Mouse (Mus musculus) G1E (cell line): Measurements from ENCODE around the gene Areg. TPM values are rescaled to one million over a fixed set of nuclear protein-coding genes. Genes with fewer than 3 reads are reported as not detected.

Experiments
- ATAC-seq: 2 replicates; pipeline ENCODE4 v1.8.0; 2016; ENCODE audit warnings: mild to moderate bottlenecking; ENCODE audit not compliant: insufficient number of reproducible peaks, poor library complexity, low FRiP score, severe bottlenecking; ENCODE audit errors: extremely low read depth
- DNase-seq: peaks from one replicate; pipeline ENCODE4 v3.0.0; 2012; ENCODE audit warnings: low spot score
- H3K27me3 ChIP-seq: 2 replicates; pipeline ENCODE4 v1.6.1; 2012; ENCODE audit warnings: mild to moderate bottlenecking, low read length, inconsistent platforms; ENCODE audit not compliant: insufficient read depth
- H3K36me3 ChIP-seq: replicated peaks from 2 replicates; pipeline ENCODE3; 2012; ENCODE audit warnings: mild to moderate bottlenecking, inconsistent platforms
- H3K4me1 ChIP-seq: 2 replicates; pipeline ENCODE4 v1.6.1; 2012; ENCODE audit warnings: low read depth, low read length, inconsistent platforms, mixed read lengths; ENCODE audit not compliant: insufficient read depth
- H3K4me3 ChIP-seq: 2 replicates; pipeline ENCODE4 v1.5.1; 2012; ENCODE audit warnings: low read depth, mild to moderate bottlenecking, inconsistent platforms, low read length, moderate library complexity, mixed read lengths
- H3K9me3 ChIP-seq: replicated peaks from 2 replicates; pipeline ENCODE4 v1.6.1; 2012; ENCODE audit warnings: inconsistent platforms
- CTCF ChIP-seq: IDR thresholded peaks from 2 replicates; pipeline ENCODE4 v1.5.1; 2012; ENCODE audit warnings: low read depth, low read length, inconsistent platforms, mixed read lengths
- GATA1 ChIP-seq: IDR thresholded peaks from 2 replicates; pipeline ENCODE4 v1.6.1; 2012; ENCODE audit warnings: borderline replicate concordance, low read length, inconsistent platforms, mixed read lengths
- GATA2 ChIP-seq: IDR thresholded peaks from 2 replicates; pipeline ENCODE4 v1.6.1; 2012; ENCODE audit warnings: low read depth, low read length, inconsistent platforms, borderline replicate concordance
- POLR2AphosphoS5 ChIP-seq: IDR thresholded peaks from 2 replicates; pipeline ENCODE4 v1.6.1; 2012; ENCODE audit warnings: low read depth, low read length, inconsistent platforms; ENCODE audit not compliant: insufficient replicate concordance
- TAL1 ChIP-seq: conservative IDR thresholded peaks from 2 replicates; pipeline ENCODE4 v1.6.1; 2012; ENCODE audit warnings: low read depth, low read length, inconsistent platforms, mixed read lengths
- polyA plus RNA-seq: library from polyadenylated mRNA; stranded (reverse); fragments of >175 nt; gene quantifications from 2 replicates; pipeline ENCODE4 v1.2.3, GENCODE M21; 2012
- total RNA-seq, 2 experiments: library from RNA; stranded (forward) in 1 of 2; stranded (reverse) in 1 of 2; fragments of 200-1000 nt in 1 of 2; fragments of >200 nt in 1 of 2; fragmentation: Nextera tagmentation in 1 of 2; gene quantifications; 2 replicates each; pipeline ENCODE4 v1.2.3; 2014 to 2017

Gene Areg
- total and polyA plus RNA-seq, 3 experiments = not detected

GRCm38 (mm10) chr5:91110023-91110670 is 29.3 kb upstream of the Areg start:
- Histone ChIP-seq H3K36me3 (no peaks in the 10 kb centered on the region), H3K4me1 (0 out of 2 replicates have a peak, but pooled peaks cover 2% of the 10 kb centered on the region), H3K4me3 (no peak overlapping the region), H3K9me3 (no peaks in the 10 kb centered on the region; the same call in 1 of the 2 replicates), H3K27me3 (no peaks in the 10 kb centered on the region)
- TF ChIP-seq POLR2AphosphoS5 (no peak), GATA2 (no peak), TAL1 (no peak), GATA1 (no peak), CTCF (no peak)
- ATAC-seq (peak; percentile 89), DNase-seq (no peak)

DNA sequence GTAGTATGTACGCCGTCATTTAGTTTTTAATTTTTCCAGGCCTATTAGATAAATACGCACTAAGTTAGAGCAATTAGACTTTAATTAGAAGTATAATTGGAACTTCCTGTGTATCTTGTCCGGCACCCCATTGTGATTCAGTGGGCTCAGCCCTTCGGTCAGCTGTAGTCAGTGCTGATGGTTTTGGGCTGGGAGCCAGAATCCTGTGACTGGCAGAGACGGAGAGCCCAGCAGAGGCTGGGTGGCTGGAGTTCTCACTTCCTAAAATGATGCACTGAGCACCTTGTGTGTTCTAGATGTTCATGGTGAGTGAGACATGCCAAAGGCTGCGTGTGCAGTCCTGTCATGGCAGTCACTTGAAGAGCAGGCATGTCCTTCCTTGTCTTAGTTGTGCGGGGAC is 28.4 kb upstream of the Areg start:
- ATAC-seq (no peak), DNase-seq (no peak)
- Histone ChIP-seq H3K4me3 (no peak overlapping the region), H3K9me3 (no peaks in the 10 kb centered on the region; the same call in 1 of the 2 replicates), H3K4me1 (0 out of 2 replicates have a peak, but pooled peaks cover 2% of the 10 kb centered on the region), H3K27me3 (no peaks in the 10 kb centered on the region), H3K36me3 (no peaks in the 10 kb centered on the region)
- TF ChIP-seq POLR2AphosphoS5 (no peak), GATA2 (no peak), GATA1 (no peak), CTCF (no peak), TAL1 (no peak)

DNA sequence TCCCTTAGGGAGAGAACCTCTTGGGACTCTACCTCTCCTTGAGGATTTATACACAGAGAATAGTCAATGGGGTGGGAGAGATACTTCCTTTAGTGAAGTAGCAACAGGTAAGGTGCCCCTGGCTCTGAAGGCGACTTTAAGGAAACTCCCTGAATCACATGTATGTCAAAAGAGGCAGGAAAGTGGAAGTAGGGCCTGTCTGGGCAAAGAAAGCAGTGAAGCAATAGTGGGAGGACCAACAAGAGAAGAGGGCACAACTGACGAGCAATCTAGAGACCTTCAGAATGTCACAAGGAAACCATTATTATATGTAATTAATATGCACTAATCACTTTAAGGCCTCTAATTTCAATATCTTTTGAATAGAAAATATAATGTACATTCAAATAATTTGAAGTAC is 25.4 kb upstream of the Areg start:
- Histone ChIP-seq H3K4me3 (no peak overlapping the region), H3K27me3 (no peaks in the 10 kb centered on the region), H3K36me3 (no peaks in the 10 kb centered on the region), H3K4me1 (0 out of 2 replicates have a peak, but pooled peaks cover 2% of the 10 kb centered on the region), H3K9me3 (no peaks in the 10 kb centered on the region; the same call in 1 of the 2 replicates)
- DNase-seq (no peak), ATAC-seq (no peak)
- TF ChIP-seq GATA2 (no peak), TAL1 (no peak), POLR2AphosphoS5 (no peak), CTCF (no peak), GATA1 (no peak)

- Histone ChIP-seq H3K9me3 (no peaks in the 10 kb centered on the region; the same call in 1 of the 2 replicates), H3K27me3 (no peaks in the 10 kb centered on the region), H3K36me3 (no peaks in the 10 kb centered on the region), H3K4me1 (0 out of 2 replicates have a peak, but pooled peaks cover 2% of the 10 kb centered on the region), H3K4me3 (no peak overlapping the region)
- no peak for ATAC-seq
- TF ChIP-seq GATA1 (no peak), POLR2AphosphoS5 (no peak), CTCF (no peak), GATA2 (no peak), TAL1 (no peak)
- DNase-seq = no peak
Measured at GRCm38 (mm10) chr5:91114574-91114973, 24.8 kb upstream of the Areg start.

GRCm38 (mm10) chr5:91118618-91119017 is 20.8 kb upstream of the Areg start:
- H3K4me3 ChIP-seq = no peak overlapping the region
- no peaks in the 10 kb centered on the region for H3K9me3 ChIP-seq
- H3K4me1 ChIP-seq = no peaks in the 10 kb centered on the region
- ATAC-seq (no peak), DNase-seq (no peak)
- no peaks in the 10 kb centered on the region for H3K36me3 ChIP-seq
- H3K27me3 ChIP-seq = no peaks in the 10 kb centered on the region
- no peak for TF ChIP-seq TAL1
- TF ChIP-seq POLR2AphosphoS5 = no peak
- TF ChIP-seq CTCF = no peak
- no peak for TF ChIP-seq GATA1
- no peak for TF ChIP-seq GATA2

- Histone ChIP-seq H3K9me3 (no peaks in the 10 kb centered on the region), H3K4me3 (no peak overlapping the region), H3K4me1 (no peaks in the 10 kb centered on the region), H3K27me3 (0 out of 2 replicates have a peak, but pooled peaks cover 3% of the 10 kb centered on the region), H3K36me3 (no peaks in the 10 kb centered on the region)
- ATAC-seq (no peak), DNase-seq (no peak)
- no peak for TF ChIP-seq GATA2
Measured at GRCm38 (mm10) chr5:91123404-91123803, 16.0 kb upstream of the Areg start.

DNA sequence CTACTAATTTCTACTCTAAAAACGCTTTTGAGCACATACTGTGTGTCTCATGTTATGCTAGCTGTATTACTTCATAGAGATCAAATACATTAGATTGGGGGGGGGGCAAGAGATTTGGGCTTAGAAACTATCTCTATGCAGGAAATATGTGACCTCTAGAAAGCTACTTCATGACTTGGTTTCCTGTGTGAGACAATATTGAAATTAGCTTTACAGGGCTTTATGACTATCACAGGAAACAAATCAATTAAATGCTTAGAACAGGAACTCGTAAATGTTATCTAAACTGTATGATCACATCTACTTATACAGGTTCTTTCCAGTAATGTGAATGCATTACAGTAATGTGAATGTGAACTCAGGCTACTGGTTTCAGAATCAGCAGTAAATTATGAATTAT is 15.3 kb upstream of the Areg start:
- H3K9me3 ChIP-seq = no peaks in the 10 kb centered on the region
- ATAC-seq (no peak), DNase-seq (no peak)
- no peak for TF ChIP-seq POLR2AphosphoS5
- TF ChIP-seq GATA1 = no peak
- TF ChIP-seq CTCF = no peak
- no peak for TF ChIP-seq TAL1
- no peak for TF ChIP-seq GATA2
- 0 out of 2 replicates have a peak, but pooled peaks cover 3% of the 10 kb centered on the region for H3K27me3 ChIP-seq
- no peak overlapping the region for H3K4me3 ChIP-seq
- no peaks in the 10 kb centered on the region for H3K4me1 ChIP-seq
- no peaks in the 10 kb centered on the region for H3K36me3 ChIP-seq
